Mouse (Mus musculus) spleen, postnatal 4 days (tissue): ENCODE measurements around the gene Snx1.

ENCODE experiments used
- DNase-seq, 2 experiments: peaks; one replicate each; pipeline ENCODE4 v3.0.0; 2022; ENCODE audit warnings: low spot score in 2 of 2

The Snx1 gene

GRCm38 (mm10) chr9:66051493-66051892, 74.9 kb downstream of the Snx1 start:
- no peak for DNase-seq

- no peak for DNase-seq
Measured at GRCm38 (mm10) chr9:66049931-66050601, 76.3 kb downstream of the Snx1 start.

- no peak for DNase-seq
Measured at GRCm38 (mm10) chr9:66043241-66043640, 83.1 kb downstream of the Snx1 start.

- DNase-seq: no peak
Measured at GRCm38 (mm10) chr9:66042331-66042730, 84.1 kb downstream of the Snx1 start.

- DNase-seq: no peak
Measured at GRCm38 (mm10) chr9:66040801-66041200, 85.6 kb downstream of the Snx1 start.

GRCm38 (mm10) chr9:66039290-66039689, 87.1 kb downstream of the Snx1 start:
- no peak for DNase-seq

GRCm38 (mm10) chr9:66038581-66038980, 87.8 kb downstream of the Snx1 start:
- no peak for DNase-seq
